Mouse (Mus musculus) CH12.LX (cell line): ENCODE measurements around the gene Tbpl2. TPM values are rescaled to one million over a fixed set of nuclear protein-coding genes. Genes with fewer than 3 reads are reported as not detected.
A peak's percentile ranks its signal among the peaks of the same experiment; 100 is the strongest.

Experiments
- DNase-seq: peaks from one replicate; pipeline ENCODE4 v3.0.0-alpha.2; 2013; ENCODE audit errors: extremely low read depth
- H3K27ac ChIP-seq: 2 replicates; pipeline ENCODE4 v1.5.1; 2012; ENCODE audit warnings: low read depth, mild to moderate bottlenecking, control low read depth, moderate library complexity; ENCODE audit not compliant: insufficient read depth
- H3K27me3 ChIP-seq: replicated peaks from 2 replicates; pipeline ENCODE3; 2012; ENCODE audit warnings: inconsistent platforms
- H3K36me3 ChIP-seq, 2 experiments: replicated peaks in 1 of 2; 2 replicates each; pipeline versions ENCODE3 to v1.6.1; 2012; ENCODE audit warnings: inconsistent platforms in 1 of 2, low read length in 1 of 2, mild to moderate bottlenecking in 1 of 2, mixed read lengths in 1 of 2, moderate library complexity in 1 of 2; ENCODE audit not compliant: control insufficient read depth in 1 of 2, insufficient read depth in 1 of 2
- H3K4me1 ChIP-seq, 2 experiments: 2 replicates each; pipeline ENCODE4 v1.6.1; 2012; ENCODE audit warnings: inconsistent platforms in 1 of 2, moderate library complexity in 1 of 2; ENCODE audit not compliant: insufficient read depth in 2 of 2, control insufficient read depth in 1 of 2
- H3K4me2 ChIP-seq: 2 replicates; pipeline ENCODE4 v1.6.1; 2012; ENCODE audit warnings: low read depth, mild to moderate bottlenecking, control low read depth; ENCODE audit not compliant: poor library complexity, insufficient read depth, severe bottlenecking
- H3K4me3 ChIP-seq, 3 experiments: fragments of 150-350 bp in 1 of 3; sonication (generic) in 1 of 3; replicated peaks in 1 of 3; 2 replicates each; pipeline versions ENCODE3 to v1.5.1; 2011 to 2012; ENCODE audit warnings: low read depth in 2 of 3, low read length in 2 of 3, mild to moderate bottlenecking in 2 of 3, moderate library complexity in 2 of 3, control low read depth in 1 of 3, improper control_type of control experiment in 1 of 3, inconsistent platforms in 1 of 3, mixed read lengths in 1 of 3; ENCODE audit not compliant: poor library complexity in 1 of 3
- H3K79me2 ChIP-seq: replicated peaks from 2 replicates; pipeline ENCODE4 v1.6.1; 2012; ENCODE audit warnings: mild to moderate bottlenecking, moderate library complexity; ENCODE audit not compliant: control insufficient read depth, poor library complexity, insufficient read depth, severe bottlenecking; ENCODE audit errors: extremely low read depth
- H3K9ac ChIP-seq: 2 replicates; pipeline ENCODE4 v1.6.1; 2012; ENCODE audit warnings: low read depth, mild to moderate bottlenecking, control low read depth, moderate library complexity; ENCODE audit not compliant: insufficient read depth
- H3K9me3 ChIP-seq: replicated peaks from 2 replicates; pipeline ENCODE3; 2012; ENCODE audit warnings: low read length, inconsistent platforms, mixed read lengths
- CHD2 ChIP-seq: IDR thresholded peaks from 2 replicates; pipeline ENCODE4 v1.6.1; 2011; ENCODE audit warnings: low read length, improper control_type of control experiment
- GABPA ChIP-seq: IDR thresholded peaks from 2 replicates; pipeline ENCODE4 v1.6.1; 2012; ENCODE audit warnings: low read depth, low read length, improper control_type of control experiment, inconsistent platforms; ENCODE audit not compliant: insufficient replicate concordance
- IRF4 ChIP-seq: IDR thresholded peaks from 2 replicates; pipeline ENCODE4 v1.6.1; 2014; ENCODE audit warnings: low read depth, mild to moderate bottlenecking, inconsistent platforms, low read length, improper control_type of control experiment
- JUN ChIP-seq: IDR thresholded peaks from 2 replicates; pipeline ENCODE4 v1.6.1; 2011; ENCODE audit warnings: low read depth, mild to moderate bottlenecking, low read length, improper control_type of control experiment, moderate library complexity; ENCODE audit not compliant: insufficient read depth
- JUND ChIP-seq: conservative IDR thresholded peaks from 2 replicates; pipeline ENCODE4 v1.6.1; 2011; ENCODE audit warnings: low read depth, low read length, improper control_type of control experiment
- MAFK ChIP-seq: IDR thresholded peaks from 2 replicates; pipeline ENCODE4 v1.6.1; 2011; ENCODE audit warnings: low read length, improper control_type of control experiment; ENCODE audit not compliant: insufficient replicate concordance
- MEF2A ChIP-seq: IDR thresholded peaks from 2 replicates; pipeline ENCODE4 v1.6.1; 2014; ENCODE audit warnings: low read depth, mild to moderate bottlenecking, inconsistent platforms, low read length, improper control_type of control experiment, borderline replicate concordance
- MXI1 ChIP-seq: IDR thresholded peaks from 2 replicates; pipeline ENCODE4 v1.6.1; 2011; ENCODE audit warnings: mild to moderate bottlenecking, low read depth, low read length, improper control_type of control experiment
- MYC ChIP-seq: IDR thresholded peaks from 2 replicates; pipeline ENCODE4 v1.6.1; 2011; ENCODE audit warnings: low read depth, mild to moderate bottlenecking, improper control_type of control experiment, low read length
- NELFE ChIP-seq: IDR thresholded peaks from 2 replicates; pipeline ENCODE4 v1.6.1; 2011; ENCODE audit warnings: low read depth, low read length, improper control_type of control experiment
- POLR2A ChIP-seq: IDR thresholded peaks from 2 replicates; pipeline ENCODE4 v1.6.1; 2011; ENCODE audit warnings: low read depth, mild to moderate bottlenecking, improper control_type of control experiment, low read length
- TCF12 ChIP-seq: IDR thresholded peaks from 2 replicates; pipeline ENCODE4 v1.6.1; 2014; ENCODE audit warnings: low read depth, mild to moderate bottlenecking, inconsistent platforms, low read length, improper control_type of control experiment
- USF2 ChIP-seq: conservative IDR thresholded peaks from 2 replicates; pipeline ENCODE4 v1.6.1; 2011; ENCODE audit warnings: low read depth, low read length, improper control_type of control experiment
- ZMIZ1 ChIP-seq: IDR thresholded peaks from 2 replicates; pipeline ENCODE4 v1.6.1; 2012; ENCODE audit warnings: low read depth, mild to moderate bottlenecking, inconsistent platforms, low read length, improper control_type of control experiment
- dilution Hi-C: fragments of 300-500 bp; cut with MboI; formaldehyde crosslinking; loops from 2 replicates; pipeline ENCODE4 v1.14.3; 2020; ENCODE audit warnings: low sequenced_read_pairs; ENCODE audit not compliant: extremely low pct_unique_long_range_greater_than_20kb, extremely low pct_ligation_motif_present
- in situ Hi-C: fragments of 300-500 bp; cut with MboI; formaldehyde crosslinking; loops from 3 replicates; pipeline ENCODE4 v1.14.3; 2019; ENCODE audit warnings: low sequenced_read_pairs, low pct_ligation_motif_present, low pct_unique_long_range_greater_than_20kb, mixed read lengths
- polyA plus RNA-seq: library from polyadenylated mRNA; unstranded; fragments of >175 nt; gene quantifications from 2 replicates; pipeline ENCODE4 v1.2.1, GENCODE M21; 2012; ENCODE audit warnings: low read depth; ENCODE audit not compliant: insufficient read length
- total RNA-seq, 2 experiments: library from RNA; depleted of rRNA; stranded (reverse); fragments of 300-350 nt in 1 of 2; fragments of >200 nt in 1 of 2; gene quantifications; 2 replicates each; pipeline ENCODE4 v1.2.3; 2012 to 2014

Tbpl2 gene
- total and polyA plus RNA-seq, 3 experiments = not detected

DNA sequence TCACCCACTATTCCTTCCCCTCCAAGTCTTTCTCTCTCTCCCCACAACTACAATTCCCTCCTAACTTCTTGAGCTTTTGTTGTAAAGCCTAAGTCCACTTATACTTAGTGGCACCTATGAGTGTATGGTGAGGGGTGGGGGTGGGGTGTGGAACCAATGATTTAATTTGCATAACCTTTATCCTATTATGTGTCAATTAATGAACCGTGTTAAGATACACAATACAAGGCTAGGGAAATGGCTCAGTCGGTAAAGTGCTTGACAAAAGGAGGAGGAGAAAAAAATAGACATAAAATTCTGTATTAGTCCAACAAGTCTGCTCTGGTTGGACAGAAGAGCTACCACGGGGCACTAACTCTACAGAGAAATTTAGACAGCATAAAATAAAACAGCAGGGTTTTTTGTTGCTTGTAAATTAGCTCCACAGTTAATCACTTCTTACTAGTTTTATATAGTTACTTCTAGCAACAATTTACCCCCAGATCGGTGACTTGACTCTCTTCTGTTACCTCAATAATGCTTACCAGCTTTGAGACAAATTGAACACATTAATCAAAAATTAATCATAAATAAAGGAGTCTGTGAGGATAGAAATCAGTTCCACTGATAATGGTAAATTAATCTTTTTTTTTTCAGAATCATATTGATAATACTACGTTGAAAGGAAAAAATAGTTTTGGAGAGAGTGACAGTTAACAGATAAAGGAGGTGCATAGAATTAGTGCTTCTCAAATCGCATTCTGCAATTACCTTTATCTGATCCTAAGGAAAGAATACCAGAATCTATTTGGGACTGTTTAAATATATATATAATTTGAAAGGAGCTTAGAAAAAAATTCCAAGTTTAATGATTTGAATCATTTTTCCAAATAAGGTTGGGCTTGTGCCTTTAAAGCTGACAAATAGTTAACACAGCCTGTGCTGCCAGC, 48.6 kb downstream of the Tbpl2 start:
- Histone ChIP-seq H3K9ac (no peak overlapping the region), H3K27me3 (no peaks in the 10 kb centered on the region), H3K4me1 (peaks cover 3 to 4% of the 10 kb centered on the region in 2 experiments; a peak in 1 of 4 replicates), H3K27ac (no peak overlapping the region), H3K36me3 (no peaks in the 10 kb centered on the region), H3K9me3 (no peaks in the 10 kb centered on the region), H3K4me3 (no peak overlapping the region), H3K4me2 (no peak overlapping the region), H3K79me2 (no peaks in the 10 kb centered on the region)
- in situ Hi-C loops (no loop called here), dilution Hi-C loops (no loop called here)
- no peak for TF ChIP-seq MYC
- no peak for TF ChIP-seq JUND
- TF ChIP-seq GABPA = no peak
- TF ChIP-seq JUN = no peak
- no peak for TF ChIP-seq IRF4
- TF ChIP-seq MXI1 = no peak
- TF ChIP-seq TCF12 = no peak
- TF ChIP-seq CHD2 = no peak
- TF ChIP-seq MAFK = no peak
- no peak for TF ChIP-seq USF2
- no peak for DNase-seq

DNA sequence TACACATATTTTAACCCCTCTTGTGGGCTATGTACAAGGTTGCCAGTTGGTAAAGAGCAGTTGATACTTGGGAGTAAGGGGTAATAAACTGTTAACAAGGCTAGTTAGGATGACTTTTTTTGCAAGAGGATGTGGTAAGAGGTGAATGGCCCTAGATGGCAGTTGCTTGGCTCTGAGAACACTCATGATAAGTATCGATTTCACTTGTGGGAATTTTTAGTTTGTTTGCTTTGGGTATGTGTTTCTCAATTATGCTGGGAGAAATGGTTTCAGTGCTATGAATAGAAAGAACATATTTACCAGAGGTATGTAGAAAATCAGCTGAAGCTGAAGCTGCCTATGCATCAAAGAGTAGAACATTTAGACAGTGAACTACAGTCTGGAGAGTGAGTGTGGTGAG, 53.5 kb downstream of the Tbpl2 start:
- no peaks in the 10 kb centered on the region for H3K36me3 ChIP-seq
- no peak overlapping the region for H3K9ac ChIP-seq
- no peak overlapping the region for H3K27ac ChIP-seq
- DNase-seq = no peak
- no peaks in the 10 kb centered on the region for H3K79me2 ChIP-seq
- dilution Hi-C loops = no loop called here
- H3K4me1 ChIP-seq = peaks cover 3 to 8% of the 10 kb centered on the region in 2 experiments; a peak in 1 of 4 replicates
- no peaks in the 10 kb centered on the region for H3K9me3 ChIP-seq
- H3K27me3 ChIP-seq = no peaks in the 10 kb centered on the region
- in situ Hi-C loops = no loop called here
- H3K4me3 ChIP-seq = no peak overlapping the region
- no peak for TF ChIP-seq NELFE
- no peak for TF ChIP-seq POLR2A
- no peak for TF ChIP-seq ZMIZ1
- peak; percentile 40; the same call in 1 of the 2 replicates for TF ChIP-seq MEF2A
- TF ChIP-seq, all 38 proteins: peak for 1
- no peak overlapping the region; the same call in 1 of the 2 replicates for H3K4me2 ChIP-seq
